Mouse (Mus musculus) stomach, embryonic 15.5 days (tissue): Measurements from ENCODE around the gene Gm10277. TPM values are rescaled to one million over a fixed set of nuclear protein-coding genes. Genes with fewer than 3 reads are reported as not detected.
"Not testable (repeated sequence)": the region's sequence is repeated elsewhere in the genome, so short reads cannot be mapped to it uniquely, and the experiment has no call there.

Source experiments
- ATAC-seq: fragments of 200-750 bp; cut with Nextera tagmentation; 2 replicates; pipeline ENCODE4 v1.8.0; 2017; ENCODE audit warnings: low read depth, moderate number of reproducible peaks, moderate TSS enrichment; ENCODE audit not compliant: insufficient read depth, low FRiP score
- H3K27ac ChIP-seq: fragments of 300-500 bp; sonication (generic); 2 replicates; pipeline ENCODE4 v1.5.1; 2015; ENCODE audit warnings: mild to moderate bottlenecking, inconsistent platforms
- H3K27me3 ChIP-seq: fragments of 300-500 bp; sonication (generic); replicated peaks from 2 replicates; pipeline ENCODE4 v1.6.1; 2015; ENCODE audit warnings: inconsistent platforms
- H3K36me3 ChIP-seq: fragments of 300-500 bp; sonication (generic); 2 replicates; pipeline ENCODE4 v1.6.1; 2015; ENCODE audit warnings: inconsistent platforms
- H3K4me1 ChIP-seq: fragments of 300-500 bp; sonication (generic); 2 replicates; pipeline ENCODE4 v1.6.1; 2015; ENCODE audit warnings: inconsistent platforms
- H3K4me2 ChIP-seq: fragments of 300-500 bp; sonication (generic); 2 replicates; pipeline ENCODE4 v1.6.1; 2015; ENCODE audit warnings: mild to moderate bottlenecking, inconsistent platforms
- H3K4me3 ChIP-seq: fragments of 300-500 bp; sonication (generic); replicated peaks from 2 replicates; pipeline ENCODE4 v1.5.1; 2015; ENCODE audit warnings: inconsistent platforms
- H3K9ac ChIP-seq: fragments of 300-500 bp; sonication (generic); 2 replicates; pipeline ENCODE4 v1.6.1; 2015; ENCODE audit warnings: inconsistent platforms
- H3K9me3 ChIP-seq: fragments of 300-500 bp; sonication (generic); 2 replicates; pipeline ENCODE4 v1.6.1; 2016; ENCODE audit warnings: inconsistent platforms
- WGBS: fragments of 180-500 bp; shearing (Covaris S2); methylation state at CpG from one replicate; pipeline ENCODE4 v1.1.7; 2015; 5-methylcytosine and 5-hydroxymethylcytosine counted together
- polyA plus RNA-seq: library from polyadenylated mRNA; unstranded; fragments of >200 nt; fragmentation: Nextera tagmentation; extraction: Ambion mirVana; gene quantifications from 2 replicates; pipeline ENCODE4 v1.2.1, GENCODE M21; 2015

The Gm10277 gene
- polyA plus RNA-seq, 1 experiment from 2014 or later: 1.5 TPM

DNA sequence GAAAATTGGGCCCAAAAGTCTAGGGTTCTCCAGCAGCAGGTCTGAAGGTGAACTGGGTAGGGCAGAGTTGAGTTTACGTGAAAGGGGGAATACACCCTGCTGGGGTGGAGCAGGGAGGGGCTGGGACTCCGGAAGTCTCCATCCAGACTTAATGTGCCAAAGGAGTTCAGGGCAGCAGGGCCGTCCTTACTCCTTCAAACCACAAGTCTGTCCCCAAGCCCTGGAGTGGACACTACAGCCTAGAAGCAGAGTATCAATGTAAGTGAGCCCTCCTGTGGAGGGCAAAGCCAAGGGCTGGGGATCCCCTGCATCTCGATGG is 22.1 kb downstream of the Gm10277 start:
- WGBS: 39% methylated on average over 4 of the region's 4 CpGs
- no peak for ATAC-seq
- Histone ChIP-seq H3K36me3 (no peaks in the 10 kb centered on the region), H3K27me3 (no peaks in the 10 kb centered on the region), H3K9ac (no peak overlapping the region), H3K9me3 (no peaks in the 10 kb centered on the region), H3K4me1 (peaks cover 32% of the 10 kb centered on the region), H3K4me2 (peak overlapping the region; percentile 68), H3K4me3 (no peak overlapping the region; the same call in 1 of the 2 replicates), H3K27ac (peak overlapping the region; percentile 42; the same call in 1 of the 2 replicates)

GRCm38 (mm10) chr11:77764694-77765458 is 22.7 kb downstream of the Gm10277 start:
- Histone ChIP-seq H3K36me3 (no peaks in the 10 kb centered on the region), H3K27ac (peak overlapping the region; percentile 82), H3K27me3 (no peaks in the 10 kb centered on the region), H3K4me1 (peaks cover 32% of the 10 kb centered on the region), H3K9ac (no peak overlapping the region), H3K9me3 (no peaks in the 10 kb centered on the region), H3K4me3 (peak overlapping the region; percentile 80), H3K4me2 (peak overlapping the region; percentile 68)
- ATAC-seq: peak; percentile 11; the same call in 1 of the 2 replicates
- WGBS: 48% methylated on average over 9 of the region's 9 CpGs

DNA sequence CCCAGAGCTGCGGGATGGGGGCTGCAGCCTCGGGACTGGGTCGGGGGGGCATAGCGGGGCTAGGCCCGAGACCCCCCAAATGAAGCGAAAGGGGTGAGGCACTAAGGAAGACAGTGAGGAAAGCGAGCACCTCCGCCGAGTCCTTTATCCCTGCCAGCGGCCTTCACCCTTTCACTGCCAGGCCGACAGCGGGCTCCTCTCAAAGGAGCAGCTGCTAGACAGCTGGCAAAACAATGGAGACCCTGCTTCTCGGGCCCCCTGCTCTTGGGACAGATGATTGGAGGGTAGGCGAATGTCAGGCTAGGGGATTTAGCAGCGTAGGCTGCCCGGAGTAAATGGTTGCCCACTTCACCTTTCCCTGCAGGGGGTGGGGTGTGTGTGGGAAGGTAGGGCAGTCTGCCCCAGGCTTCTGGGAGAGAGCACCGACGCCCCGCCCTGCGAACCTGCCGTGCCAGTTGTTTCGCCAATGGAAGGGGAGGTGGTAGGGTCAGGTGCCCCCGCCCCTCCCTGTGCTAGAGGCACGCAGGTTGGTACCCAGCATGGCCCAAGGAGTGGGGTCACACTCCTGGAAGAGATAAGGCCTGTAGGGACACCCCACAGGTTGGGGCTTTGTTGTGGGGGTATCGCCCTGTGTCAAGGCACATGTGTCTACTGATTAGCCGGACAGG is 23.7 kb downstream of the Gm10277 start:
- H3K4me1 ChIP-seq: peaks cover 32% of the 10 kb centered on the region
- H3K9ac ChIP-seq: peak overlapping the region; percentile 87
- no peaks in the 10 kb centered on the region for H3K36me3 ChIP-seq
- peak overlapping the region; percentile 68 for H3K4me2 ChIP-seq
- peak overlapping the region; percentile 80 for H3K4me3 ChIP-seq
- H3K9me3 ChIP-seq: no peaks in the 10 kb centered on the region
- peak; percentile 59 for ATAC-seq
- 8% methylated on average over 26 of the region's 26 CpGs for WGBS
- H3K27ac ChIP-seq: peak overlapping the region; percentile 82
- H3K27me3 ChIP-seq: no peaks in the 10 kb centered on the region

GRCm38 (mm10) chr11:77762783-77763672 is 24.5 kb downstream of the Gm10277 start, which contains the start of gene Myo18a:
Gene Myo18a, plus strand, starts transcription at chr11:77763246.
- 1% methylated on average over 79 of the region's 79 CpGs for WGBS
- Histone ChIP-seq H3K9me3 (no peaks in the 10 kb centered on the region), H3K4me1 (peaks cover 32% of the 10 kb centered on the region), H3K4me2 (peak within 1 kb of the TSS; percentile 68), H3K27me3 (no peaks in the 10 kb centered on the region), H3K9ac (peak within 1 kb of the TSS; percentile 87), H3K27ac (peak within 1 kb of the TSS; percentile 82), H3K4me3 (peak within 1 kb of the TSS; percentile 80), H3K36me3 (no peaks in the 10 kb centered on the region)
- ATAC-seq: peak; percentile 78

GRCm38 (mm10) chr11:77760031-77760430 is 27.5 kb downstream of the Gm10277 start:
- 81% methylated on average over 4 of the region's 4 CpGs for WGBS
- Histone ChIP-seq H3K9me3 (no peaks in the 10 kb centered on the region), H3K9ac (no peak overlapping the region), H3K27me3 (no peaks in the 10 kb centered on the region), H3K4me3 (no peak overlapping the region), H3K4me1 (peaks cover 15% of the 10 kb centered on the region), H3K36me3 (no peaks in the 10 kb centered on the region), H3K4me2 (no peak overlapping the region), H3K27ac (no peak overlapping the region)
- no peak for ATAC-seq

- WGBS: 60% methylated on average over 3 of the region's 3 CpGs
- Histone ChIP-seq H3K4me1 (no peaks in the 10 kb centered on the region), H3K27ac (no peak overlapping the region), H3K27me3 (no peaks in the 10 kb centered on the region), H3K36me3 (no peaks in the 10 kb centered on the region), H3K4me2 (no peak overlapping the region), H3K9me3 (no peaks in the 10 kb centered on the region), H3K9ac (no peak overlapping the region), H3K4me3 (no peak overlapping the region)
- no peak for ATAC-seq
Measured at GRCm38 (mm10) chr11:77753469-77753868, 34.1 kb downstream of the Gm10277 start.

- no peak overlapping the region for H3K9ac ChIP-seq
- H3K4me1 ChIP-seq: no peaks in the 10 kb centered on the region
- H3K27ac ChIP-seq: no peak overlapping the region
- H3K36me3 ChIP-seq: no peaks in the 10 kb centered on the region
- no peaks in the 10 kb centered on the region for H3K27me3 ChIP-seq
- ATAC-seq: peak; percentile 58; the same call in 1 of the 2 replicates
- WGBS: 60% methylated on average over 5 of the region's 5 CpGs
- H3K9me3 ChIP-seq: no peaks in the 10 kb centered on the region
- no peak overlapping the region for H3K4me3 ChIP-seq
- H3K4me2 ChIP-seq: no peak overlapping the region
Measured at GRCm38 (mm10) chr11:77752525-77752924, 35.0 kb downstream of the Gm10277 start.

- H3K4me2 ChIP-seq: no peak overlapping the region
- H3K4me3 ChIP-seq: no peak overlapping the region
- H3K36me3 ChIP-seq: no peaks in the 10 kb centered on the region
- H3K27me3 ChIP-seq: no peaks in the 10 kb centered on the region
- no peak overlapping the region for H3K9ac ChIP-seq
- no peak for ATAC-seq
- H3K27ac ChIP-seq: no peak overlapping the region
- no peaks in the 10 kb centered on the region for H3K4me1 ChIP-seq
- 82% methylated on average over 5 of the region's 5 CpGs for WGBS
- no peaks in the 10 kb centered on the region for H3K9me3 ChIP-seq
Measured at GRCm38 (mm10) chr11:77748996-77749395, 38.6 kb downstream of the Gm10277 start.

- H3K27me3 ChIP-seq, H3K4me3 ChIP-seq, H3K27ac ChIP-seq, H3K4me2 ChIP-seq, ATAC-seq, H3K4me1 ChIP-seq, H3K9me3 ChIP-seq, H3K9ac ChIP-seq, H3K36me3 ChIP-seq: not testable (repeated sequence)
- WGBS: 90% methylated on average over 14 of the region's 15 CpGs
Measured at GRCm38 (mm10) chr11:77747103-77747502, 40.4 kb downstream of the Gm10277 start.

GRCm38 (mm10) chr11:77746652-77747051 is 40.9 kb downstream of the Gm10277 start:
- ATAC-seq: no peak
- no peaks in the 10 kb centered on the region for H3K27me3 ChIP-seq
- H3K36me3 ChIP-seq: no peaks in the 10 kb centered on the region
- H3K27ac ChIP-seq: no peak overlapping the region
- H3K4me2 ChIP-seq: no peak overlapping the region
- no peaks in the 10 kb centered on the region for H3K4me1 ChIP-seq
- 73% methylated on average over 4 of the region's 4 CpGs for WGBS
- no peak overlapping the region for H3K9ac ChIP-seq
- H3K4me3 ChIP-seq: no peak overlapping the region
- no peaks in the 10 kb centered on the region for H3K9me3 ChIP-seq

DNA sequence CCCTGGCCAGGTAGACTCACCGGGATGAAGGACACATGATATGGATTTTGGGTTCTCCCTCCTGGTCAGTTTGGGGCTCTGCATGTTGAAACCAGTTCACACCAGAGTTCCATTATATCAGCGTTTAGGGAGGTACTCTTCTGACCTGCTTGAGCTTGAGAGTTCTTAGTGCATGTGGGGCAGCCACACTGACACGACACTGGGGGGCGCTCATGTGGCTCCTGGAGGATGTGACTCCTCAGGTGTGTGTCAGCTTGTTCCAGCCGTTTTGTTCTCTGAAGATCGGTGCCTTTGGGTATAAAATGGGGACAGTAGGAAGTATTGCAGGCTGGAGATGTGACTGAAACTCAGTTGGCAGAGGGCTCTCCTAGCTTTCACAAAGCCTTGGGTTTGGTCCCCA is 43.6 kb downstream of the Gm10277 start:
- 29% methylated on average over 6 of the region's 6 CpGs for WGBS
- H3K9me3 ChIP-seq: no peaks in the 10 kb centered on the region
- H3K27ac ChIP-seq: no peak overlapping the region
- no peaks in the 10 kb centered on the region for H3K36me3 ChIP-seq
- no peak overlapping the region for H3K4me2 ChIP-seq
- no peak for ATAC-seq
- no peak overlapping the region for H3K4me3 ChIP-seq
- no peaks in the 10 kb centered on the region for H3K4me1 ChIP-seq
- H3K9ac ChIP-seq: no peak overlapping the region
- H3K27me3 ChIP-seq: no peaks in the 10 kb centered on the region
